Mouse (Mus musculus) small intestine, adult 2 months (tissue): Measurements from ENCODE around the gene Fam71e2. TPM values are rescaled to one million over a fixed set of nuclear protein-coding genes. Genes with fewer than 3 reads are reported as not detected.
"Not testable (repeated sequence)": the region's sequence is repeated elsewhere in the genome, so short reads cannot be mapped to it uniquely, and the experiment has no call there.

ENCODE experiments used
- H3K27ac ChIP-seq: fragments of 200-500 bp; 2 replicates; pipeline ENCODE4 v1.5.1; 2012; ENCODE audit warnings: low read depth, low read length, control low read depth, inconsistent platforms; ENCODE audit not compliant: insufficient read depth
- H3K27me3 ChIP-seq: fragments of 200-500 bp; 2 replicates; pipeline ENCODE4 v1.6.1; 2012; ENCODE audit warnings: mild to moderate bottlenecking, moderate library complexity, low read length, inconsistent platforms; ENCODE audit not compliant: control insufficient read depth, insufficient read depth
- H3K36me3 ChIP-seq: fragments of 200-500 bp; 2 replicates; pipeline ENCODE4 v1.6.1; 2012; ENCODE audit warnings: mild to moderate bottlenecking, low read length, control low read depth, inconsistent platforms; ENCODE audit not compliant: control insufficient read depth, insufficient read depth
- H3K4me1 ChIP-seq: fragments of 200-500 bp; 2 replicates; pipeline ENCODE4 v1.6.1; 2012; ENCODE audit warnings: low read length, inconsistent platforms, mixed read lengths; ENCODE audit not compliant: control insufficient read depth, insufficient read depth, insufficient read length
- H3K4me3 ChIP-seq: fragments of 200-500 bp; 2 replicates; pipeline ENCODE4 v1.5.1; 2012; ENCODE audit warnings: low read depth, mild to moderate bottlenecking, control low read depth, inconsistent platforms, low read length, moderate library complexity
- CTCF ChIP-seq: fragments of 200-500 bp; IDR thresholded peaks from 2 replicates; pipeline ENCODE4 v1.5.1; 2012; ENCODE audit warnings: low read depth, mild to moderate bottlenecking, control low read depth, inconsistent platforms, low read length, moderate library complexity, mixed read lengths; ENCODE audit not compliant: insufficient replicate concordance, insufficient read length; ENCODE audit errors: extremely low read depth
- POLR2A ChIP-seq: fragments of 200-500 bp; IDR thresholded peaks from 2 replicates; pipeline ENCODE4 v1.6.1; 2012; ENCODE audit warnings: low read depth, mild to moderate bottlenecking, control low read depth, inconsistent platforms, low read length, moderate library complexity
- WGBS: fragments of 180-500 bp; shearing (Covaris S2); methylation state at CpG from one replicate; pipeline ENCODE4 v1.1.7; 2018; 5-methylcytosine and 5-hydroxymethylcytosine counted together
- polyA plus RNA-seq: library from polyadenylated mRNA; depleted of rRNA; stranded (reverse); fragments of >200 nt; gene quantifications from 2 replicates; pipeline ENCODE4 v1.2.3, GENCODE M21; 2012; rRNA removed

Fam71e2 gene
- not detected in 2 replicates for polyA plus RNA-seq

DNA sequence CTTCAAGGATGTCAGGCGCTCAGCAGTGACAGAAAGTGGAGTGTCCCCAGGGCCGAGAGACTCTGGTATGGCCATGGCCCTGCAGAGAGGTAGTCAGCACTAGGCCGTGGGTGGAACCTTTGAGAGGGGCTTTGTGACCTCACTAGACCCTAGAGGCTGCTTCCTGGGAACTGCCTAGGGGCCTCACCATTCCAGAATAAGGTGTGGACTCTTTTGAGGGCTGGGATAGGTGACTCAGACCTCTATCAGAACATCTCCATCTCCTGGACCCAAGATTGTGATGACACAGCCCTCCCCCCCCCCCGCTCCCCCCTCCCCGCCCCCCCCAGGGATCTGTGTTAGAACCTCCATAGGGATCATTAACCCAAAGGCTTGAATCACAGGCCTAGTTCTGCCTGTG, at the start of gene Fam71e2:
TSS of gene Fam71e2 (minus strand) at position 101 of the 400 bp plus-strand sequence.
- no peak within 1 kb of the TSS for H3K4me3 ChIP-seq
- WGBS: 71% methylated on average over 5 of the region's 5 CpGs
- no peak within 1 kb of the TSS for H3K27ac ChIP-seq
- H3K27me3 ChIP-seq: peaks cover 8% of the 10 kb centered on the region
- TF ChIP-seq POLR2A (no peak), CTCF (no peak)
- no peaks in the 10 kb centered on the region for H3K4me1 ChIP-seq
- H3K36me3 ChIP-seq: no peaks in the 10 kb centered on the region

DNA sequence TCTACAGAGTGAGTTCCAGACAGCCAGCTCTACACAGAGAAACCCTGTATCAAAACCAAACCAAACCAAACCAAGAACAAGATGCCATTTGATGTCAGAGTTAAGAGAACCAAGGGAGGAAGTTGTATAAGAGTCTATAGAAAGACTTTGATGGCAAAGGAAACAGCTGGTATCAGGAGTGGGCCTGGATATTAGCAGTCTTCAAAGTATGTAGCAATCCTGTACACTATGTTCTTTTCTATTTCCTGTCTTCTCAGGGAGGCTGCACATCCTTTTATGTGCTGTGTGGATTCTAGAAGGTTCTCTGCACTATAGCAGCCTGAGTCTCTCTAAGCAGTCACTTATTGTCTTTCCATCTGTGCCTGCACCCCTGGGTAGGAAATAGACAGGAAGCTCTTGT, 45.5 kb upstream of the Fam71e2 start:
- no peak overlapping the region for H3K4me3 ChIP-seq
- no peaks in the 10 kb centered on the region; the same call in 1 of the 2 replicates for H3K4me1 ChIP-seq
- H3K27me3 ChIP-seq: no peaks in the 10 kb centered on the region
- H3K36me3 ChIP-seq: no peaks in the 10 kb centered on the region
- H3K27ac ChIP-seq: no peak overlapping the region
- TF ChIP-seq CTCF (no peak), POLR2A (no peak)

DNA sequence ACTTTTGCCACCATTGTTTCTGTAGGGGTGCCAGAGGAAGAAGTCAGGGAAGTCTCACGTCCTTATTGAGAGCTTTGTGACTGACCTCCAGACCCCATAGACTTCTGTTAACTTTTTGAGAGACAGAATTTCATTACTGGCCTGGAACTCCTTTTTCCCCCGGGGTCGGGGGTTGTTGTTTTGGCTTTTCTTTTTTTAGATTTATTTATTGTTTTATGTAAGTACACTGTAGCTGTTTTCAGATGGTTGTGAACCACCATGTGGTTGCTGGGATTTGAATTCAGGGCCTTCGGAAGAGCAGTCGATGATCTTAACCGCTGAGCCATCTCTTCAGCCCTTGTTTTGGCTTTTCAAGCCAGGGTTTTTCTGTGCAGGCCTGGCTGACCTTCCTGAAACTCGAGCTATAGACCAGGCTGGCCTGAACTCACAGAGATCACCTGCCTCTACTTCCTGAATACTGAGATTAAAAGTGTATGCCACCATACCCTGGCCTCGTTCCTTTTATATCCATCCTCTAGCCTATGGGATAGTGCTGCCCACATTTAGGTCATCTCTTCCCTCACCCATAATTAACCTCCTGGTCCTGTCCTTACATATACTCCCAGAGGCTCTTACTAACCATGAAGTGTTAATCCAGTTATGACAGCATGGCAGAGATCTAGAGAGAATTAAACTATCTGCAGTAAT, 42.1 kb upstream of the Fam71e2 start:
- WGBS: 10% methylated on average over 8 of the region's 8 CpGs
- TF ChIP-seq POLR2A (no peak), CTCF (no peak)

DNA sequence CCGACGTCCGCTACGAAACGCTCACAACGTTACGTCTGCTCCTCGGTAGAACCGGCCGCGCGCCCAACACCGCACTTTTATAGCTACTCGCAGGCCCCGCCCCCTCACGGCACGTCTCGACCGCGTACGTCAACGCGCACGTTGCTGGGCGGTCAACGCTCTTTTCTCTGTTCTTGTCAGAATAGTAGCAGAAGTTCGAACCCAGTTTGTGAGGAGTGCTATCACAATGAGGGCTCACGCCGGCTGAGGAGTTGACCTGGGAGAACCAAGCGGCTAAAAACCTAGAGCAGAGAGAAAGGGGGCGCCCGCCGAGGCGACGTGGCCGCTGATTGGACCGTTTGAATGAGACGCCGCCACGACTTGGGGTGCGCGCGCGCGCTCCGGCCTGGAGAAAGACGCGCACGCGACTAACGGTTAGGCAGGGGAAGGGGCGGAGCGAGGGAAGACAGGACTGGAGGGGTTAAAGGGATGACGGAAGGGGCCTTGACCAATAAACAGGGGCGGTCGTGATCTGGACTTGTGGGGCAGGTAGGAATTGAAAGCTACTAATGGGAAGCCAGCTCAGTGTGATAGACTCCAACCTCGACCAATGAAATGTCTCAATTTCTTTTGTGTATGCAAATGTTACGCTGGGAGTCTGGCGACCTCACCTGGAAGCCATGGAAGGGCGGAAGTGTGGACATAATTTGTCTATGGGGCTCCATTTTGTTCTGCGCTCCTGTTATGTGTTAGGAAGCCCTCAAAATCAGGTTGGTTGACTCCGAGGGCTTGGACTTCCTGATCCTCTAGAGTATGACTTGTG, 41.4 kb upstream of the Fam71e2 start, which contains the start of gene Ube2s:
TSS of gene Ube2s (minus strand) at position 288 of the 802 bp plus-strand sequence.
- under 1% methylated on average over 62 of the region's 62 CpGs for WGBS
- H3K4me1 ChIP-seq: no peaks in the 10 kb centered on the region; the same call in 1 of the 2 replicates
- peak; percentile 66; the same call in 1 of the 2 replicates for TF ChIP-seq POLR2A
- TF ChIP-seq CTCF: no peak
- H3K27ac ChIP-seq: peak within 1 kb of the TSS; percentile 90
- peak within 1 kb of the TSS; percentile 65 for H3K4me3 ChIP-seq
- peaks cover 16% of the 10 kb centered on the region for H3K36me3 ChIP-seq
- no peaks in the 10 kb centered on the region for H3K27me3 ChIP-seq

More for the DNA sequence above, 42.1 kb upstream of the Fam71e2 start:
- H3K36me3 ChIP-seq: peaks cover 13% of the 10 kb centered on the region
- peak overlapping the region; percentile 90 for H3K27ac ChIP-seq
- H3K4me3 ChIP-seq: peak overlapping the region; percentile 61
- H3K27me3 ChIP-seq: no peaks in the 10 kb centered on the region
- H3K4me1 ChIP-seq: no peaks in the 10 kb centered on the region; the same call in 1 of the 2 replicates

DNA sequence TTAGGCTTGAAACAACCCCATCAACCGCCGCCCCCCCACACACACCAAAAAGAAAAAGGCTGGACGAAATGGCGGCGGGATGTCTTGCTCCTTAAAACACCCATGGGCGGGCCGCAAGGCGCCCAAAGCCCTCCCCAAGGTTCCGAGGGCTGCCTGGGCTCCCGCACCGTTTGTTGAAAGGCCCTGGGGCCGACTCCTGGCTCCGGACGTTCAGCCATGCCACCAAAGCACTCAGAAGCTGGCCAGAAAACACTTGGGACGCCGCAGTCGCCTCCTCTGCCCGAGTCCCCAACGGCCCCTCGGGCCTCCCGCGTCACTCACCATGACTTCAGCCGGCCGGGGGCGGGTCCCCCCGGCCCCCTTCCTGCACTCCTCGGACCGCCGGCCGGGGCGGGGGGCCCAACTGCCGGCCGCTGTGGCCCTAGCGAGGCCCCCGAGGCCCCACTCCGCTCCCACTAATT, 40.8 kb upstream of the Fam71e2 start:
- TF ChIP-seq POLR2A: no peak
- TF ChIP-seq CTCF: no peak
- no peaks in the 10 kb centered on the region for H3K27me3 ChIP-seq
- H3K4me1 ChIP-seq: no peaks in the 10 kb centered on the region; the same call in 1 of the 2 replicates
- H3K27ac ChIP-seq: peak overlapping the region; percentile 14; the same call in 1 of the 2 replicates
- under 1% methylated on average over 31 of the region's 36 CpGs for WGBS
- peak overlapping the region; percentile 65 for H3K4me3 ChIP-seq
- H3K36me3 ChIP-seq: peaks cover 20% of the 10 kb centered on the region

DNA sequence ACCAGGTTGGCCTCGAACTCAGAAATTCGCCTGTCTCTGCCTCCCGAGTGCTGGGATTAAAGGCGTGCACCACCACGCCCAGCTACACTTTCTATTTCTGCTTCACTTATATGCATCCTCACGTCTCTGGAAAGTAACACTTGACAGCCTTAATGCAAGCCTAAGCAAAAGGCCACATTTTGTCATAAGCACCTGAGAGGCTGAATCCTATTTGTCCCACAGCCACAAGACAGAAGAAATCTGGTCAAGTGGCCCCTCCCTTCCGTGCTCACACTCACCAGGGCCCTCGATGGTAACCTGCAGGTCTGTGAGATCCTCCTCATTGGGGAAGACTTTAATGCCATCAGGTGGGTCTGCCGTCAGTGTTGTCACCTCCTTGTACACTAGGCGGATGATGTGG, 40.0 kb upstream of the Fam71e2 start:
- 16% methylated on average over 10 of the region's 10 CpGs for WGBS

DNA sequence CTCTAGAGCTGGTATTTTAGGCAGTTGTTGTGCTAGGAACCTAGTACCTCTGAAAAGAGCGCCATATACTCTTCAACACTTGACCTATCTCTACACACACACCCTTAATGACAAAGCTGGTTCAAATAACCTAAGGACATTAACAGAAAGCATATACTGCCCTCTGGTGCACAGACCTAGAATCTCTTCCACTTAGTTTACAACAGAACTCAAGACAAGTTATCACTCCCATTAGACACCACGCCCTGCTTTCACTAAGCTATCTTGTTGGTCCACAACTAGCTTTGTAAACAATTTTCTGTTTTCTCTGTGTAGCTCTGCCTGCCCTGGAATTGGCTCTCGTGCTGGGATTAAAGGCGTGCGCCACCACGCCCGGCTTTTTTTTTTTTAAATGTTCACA, 35.6 kb upstream of the Fam71e2 start:
- no peak for TF ChIP-seq POLR2A
- no peak for TF ChIP-seq CTCF
- WGBS: 60% methylated on average over 7 of the region's 7 CpGs
- Histone ChIP-seq H3K4me1 (no peaks in the 10 kb centered on the region; the same call in 1 of the 2 replicates), H3K27ac (no peak overlapping the region), H3K4me3 (no peak overlapping the region), H3K36me3 (peaks cover 25% of the 10 kb centered on the region), H3K27me3 (no peaks in the 10 kb centered on the region)

More for the DNA sequence above, 40.0 kb upstream of the Fam71e2 start:
- Histone ChIP-seq H3K4me3 (peak overlapping the region; percentile 65), H3K36me3 (peaks cover 21% of the 10 kb centered on the region)
- not testable (repeated sequence) for H3K4me1 ChIP-seq, H3K27ac ChIP-seq, H3K27me3 ChIP-seq
